Mouse (Mus musculus) heart, adult 9 months (tissue): ENCODE results near the gene Icam1.
"Not testable (repeated sequence)": the region's sequence is repeated elsewhere in the genome, so short reads cannot be mapped to it uniquely, and the experiment has no call there.

Experiments
- DNase-seq, 2 experiments: peaks; one replicate each; pipeline ENCODE4 v3.0.0; 2022; ENCODE audit warnings: low spot score in 2 of 2

Gene Icam1

DNA sequence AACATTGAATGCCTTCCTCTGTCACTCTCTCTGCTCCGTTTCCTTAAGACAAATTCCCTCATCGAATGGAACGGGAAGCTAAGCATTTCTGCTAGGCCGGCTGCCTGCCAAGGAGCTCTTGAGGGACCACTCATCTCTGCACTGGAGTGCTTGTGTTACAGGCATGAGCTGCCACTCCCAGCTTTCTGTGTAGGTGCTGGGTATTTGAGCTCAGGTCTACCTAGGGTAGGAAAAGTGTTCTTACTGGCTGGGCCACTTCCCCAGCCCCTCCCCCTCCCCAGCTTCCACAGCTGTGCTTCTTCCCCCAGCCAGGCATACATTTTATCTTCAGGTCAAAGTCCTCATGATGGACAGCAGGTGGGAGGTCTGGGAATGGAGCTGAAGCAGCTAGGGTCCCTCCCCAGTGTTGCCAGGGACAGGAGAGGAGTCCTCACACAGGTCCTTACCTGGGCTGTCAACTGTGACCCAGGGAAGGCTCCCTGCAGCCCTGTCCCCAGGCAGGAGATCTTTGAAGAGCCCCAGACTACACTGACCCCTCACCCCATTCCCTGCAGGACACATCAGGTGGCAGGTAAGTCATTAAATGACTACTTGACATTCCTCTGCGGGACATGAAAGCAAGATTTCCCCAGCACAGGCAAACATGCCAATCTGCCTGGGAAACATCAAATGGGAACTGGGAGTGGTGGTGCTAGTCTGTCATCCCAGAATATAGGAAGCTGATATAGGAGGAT, 22.5 kb upstream of the Icam1 start:
- DNase-seq, result no peak

DNA sequence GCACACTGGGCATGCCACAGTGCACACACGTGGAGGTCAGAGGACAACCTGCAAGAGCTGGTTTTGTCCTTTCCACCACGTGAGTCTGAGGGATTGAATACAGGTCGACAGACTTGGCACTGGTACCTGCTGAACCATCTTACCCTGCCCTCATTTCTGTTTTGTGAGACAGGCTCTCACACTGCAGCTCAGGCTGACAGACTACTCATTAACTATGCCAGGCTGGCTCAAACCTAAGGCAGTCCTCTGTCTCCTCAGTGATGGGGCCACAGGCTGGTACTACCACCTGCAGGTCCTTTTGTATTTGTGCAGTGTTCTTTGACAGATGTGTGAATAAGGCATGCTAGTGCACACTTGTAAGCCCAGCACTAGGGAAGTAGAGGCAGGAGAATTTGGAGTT, 20.7 kb upstream of the Icam1 start:
- DNase-seq, result no peak

DNA sequence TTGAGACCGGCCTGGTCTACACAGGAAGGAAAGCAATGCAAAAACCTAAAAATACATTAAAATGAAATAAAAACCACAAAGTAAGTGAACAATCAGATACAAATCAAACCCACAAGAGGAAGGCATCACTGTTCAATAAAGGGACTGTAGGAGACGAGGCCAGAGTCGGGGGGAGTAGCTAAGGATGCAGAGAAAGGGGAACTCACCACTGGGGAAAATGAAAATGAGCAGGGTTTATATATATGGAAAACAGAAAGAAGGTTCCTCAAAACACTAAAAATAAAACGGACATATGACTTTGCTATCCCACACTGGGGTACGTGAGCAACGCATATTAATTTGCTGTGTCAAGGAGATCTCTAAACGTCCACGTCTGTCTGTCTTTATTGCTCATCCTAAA, 18.7 kb upstream of the Icam1 start:
- DNase-seq, result no peak

GRCm38 (mm10) chr9:20998337-20998736, 17.4 kb upstream of the Icam1 start:
- DNase-seq, result not testable (repeated sequence)

DNA sequence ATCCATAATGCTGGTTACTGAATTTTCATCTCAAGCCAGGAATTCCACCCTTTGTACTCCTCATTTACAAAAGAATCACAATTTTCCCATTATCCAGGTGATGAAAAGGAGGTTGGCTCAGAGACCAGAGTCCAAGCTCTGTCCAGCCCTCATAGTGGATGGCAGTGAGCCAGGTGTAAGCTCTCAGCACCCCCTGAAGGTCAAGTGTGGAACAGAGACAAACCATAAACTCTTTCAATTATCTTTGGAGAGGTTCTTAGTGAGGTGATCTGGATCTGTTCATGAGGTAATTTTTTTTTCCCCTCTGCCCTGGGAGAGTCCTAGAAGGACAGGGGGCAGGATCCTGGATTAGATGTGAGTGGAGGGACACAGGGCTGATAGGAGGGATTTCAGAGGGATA, 15.0 kb upstream of the Icam1 start:
- no peak for DNase-seq

- no peak for DNase-seq
Observed at GRCm38 (mm10) chr9:21001651-21002200, 14.1 kb upstream of the Icam1 start.

GRCm38 (mm10) chr9:21002270-21002626, 13.5 kb upstream of the Icam1 start:
- no peak for DNase-seq

DNA sequence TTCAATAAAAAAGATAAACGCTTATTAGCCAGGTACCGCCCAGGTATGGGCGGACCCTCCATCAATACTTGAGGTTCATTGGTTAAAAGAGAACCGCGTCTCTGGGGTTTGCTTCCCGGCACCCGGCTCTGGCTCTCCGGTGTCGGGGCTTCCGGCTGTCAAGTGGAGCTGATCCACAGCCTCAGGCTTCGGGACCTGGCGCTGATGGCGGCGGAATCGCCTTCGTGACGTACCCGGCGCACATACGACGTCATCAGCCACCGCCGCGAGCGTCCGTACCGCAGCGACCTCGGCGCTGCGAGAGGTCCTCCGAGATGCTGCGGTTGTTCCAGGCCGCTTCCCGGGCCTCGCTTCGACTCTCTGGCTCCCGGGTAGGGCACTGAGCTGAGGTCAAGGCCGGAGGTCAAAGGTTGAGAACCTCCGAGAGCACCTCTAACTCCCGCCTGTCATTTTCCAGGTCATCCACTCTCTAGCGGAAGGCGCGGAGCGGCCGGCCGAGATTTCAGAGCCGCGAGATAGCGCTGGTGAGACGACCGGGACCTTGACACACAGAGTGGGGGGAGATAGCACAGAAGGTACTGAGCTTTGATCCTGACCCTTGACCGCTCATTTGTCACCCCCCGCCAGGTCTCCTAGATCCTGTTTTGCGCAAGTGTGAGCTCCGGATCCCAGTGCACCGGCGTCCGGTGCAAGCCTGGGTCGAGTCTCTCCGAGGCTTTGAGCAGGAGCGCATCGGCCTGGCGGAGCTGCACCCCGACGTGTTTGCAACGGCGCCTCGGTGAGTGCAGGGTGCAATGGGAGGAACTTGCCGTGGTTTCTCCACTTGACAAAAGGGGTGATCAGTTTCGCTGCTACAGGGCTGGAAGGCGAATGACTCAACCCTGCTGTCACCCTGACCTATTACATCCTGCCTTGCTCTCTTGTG, 12.9 kb upstream of the Icam1 start, which contains the start of gene Mrpl4:
TSS of gene Mrpl4 (plus strand) at position 112 of the 925 bp plus-strand sequence.
- peak; percentile 81 to 82 for DNase-seq

GRCm38 (mm10) chr9:21007313-21007952, 8.4 kb upstream of the Icam1 start:
- no peak for DNase-seq

DNA sequence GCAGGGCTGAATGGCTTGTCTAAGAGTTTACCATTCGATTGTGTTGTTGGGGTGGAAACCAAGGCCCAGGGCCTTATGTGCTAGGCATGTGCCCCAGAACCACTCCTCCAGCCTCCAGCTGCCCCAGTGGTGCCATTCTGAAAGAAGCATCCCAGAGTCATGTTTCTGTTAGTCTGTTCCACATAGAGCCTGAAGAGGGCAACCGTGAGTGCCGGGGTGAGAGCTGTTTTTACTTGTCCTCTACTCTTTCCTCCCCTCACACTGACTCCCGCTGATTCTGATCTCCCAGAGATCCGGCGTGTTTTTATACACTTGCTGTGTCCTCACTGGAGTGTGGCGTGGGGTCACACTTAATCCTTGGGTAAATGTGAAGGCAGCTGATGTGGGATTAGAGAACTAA, 7.8 kb upstream of the Icam1 start:
- no peak for DNase-seq

- peak in 1 of 2 experiments; percentile 67 for DNase-seq
Observed at GRCm38 (mm10) chr9:21010362-21010761, 5.4 kb upstream of the Icam1 start.

GRCm38 (mm10) chr9:21010939-21011541, 4.7 kb upstream of the Icam1 start:
- not testable (repeated sequence) for DNase-seq

GRCm38 (mm10) chr9:21011846-21012312, 3.9 kb upstream of the Icam1 start:
- DNase-seq, result peak; percentile 71 to 76

GRCm38 (mm10) chr9:21012368-21012767, 3.4 kb upstream of the Icam1 start:
- DNase-seq, result no peak

DNA sequence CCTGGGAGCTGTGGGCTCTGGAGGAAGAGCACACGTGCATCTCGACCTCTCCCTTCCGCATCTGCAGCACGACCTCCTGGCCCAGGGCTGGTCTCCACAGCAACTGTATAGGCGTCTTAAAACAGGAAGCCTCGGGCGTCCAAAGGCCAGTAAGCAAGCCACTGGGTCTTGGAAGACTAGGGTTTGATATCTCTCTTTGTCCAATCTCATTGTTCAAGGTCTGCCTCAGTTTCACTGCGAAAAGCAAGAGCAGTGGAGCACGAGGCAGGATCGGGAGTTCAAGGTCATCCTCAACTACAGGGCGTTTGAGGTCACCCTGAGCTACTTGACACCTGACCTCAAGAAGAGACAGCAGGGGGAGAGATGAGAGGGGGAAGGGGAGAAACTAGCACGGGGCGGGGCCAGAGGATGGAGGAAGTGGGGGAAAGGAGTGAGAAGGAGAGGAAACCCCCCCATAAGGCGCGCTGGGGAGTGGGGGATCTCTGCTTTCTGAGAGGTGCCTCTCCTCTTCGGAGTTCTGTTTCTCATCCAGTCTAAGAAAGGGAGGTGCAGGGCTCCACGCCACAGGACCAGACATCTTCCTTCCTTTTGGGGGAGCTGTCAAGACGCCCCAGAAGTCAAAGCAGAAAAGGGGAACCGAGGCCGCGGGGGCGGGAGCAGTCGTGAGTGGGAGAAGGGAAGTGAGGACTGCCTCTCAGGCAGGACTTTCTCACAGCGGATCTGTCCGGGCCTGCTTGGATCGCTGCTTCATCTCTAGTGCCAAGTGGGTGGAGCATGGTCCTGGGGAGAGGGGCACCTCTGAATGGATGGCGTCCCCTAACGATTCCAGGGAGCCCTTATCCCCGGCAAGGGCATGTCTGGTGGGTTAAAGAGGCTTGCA, 854 bp upstream of the Icam1 start:
- peak; percentile 81 to 82 for DNase-seq

GRCm38 (mm10) chr9:21016331-21017176, 769 bp downstream of the Icam1 start:
- DNase-seq, result peak in 1 of 2 experiments; percentile 44

DNA sequence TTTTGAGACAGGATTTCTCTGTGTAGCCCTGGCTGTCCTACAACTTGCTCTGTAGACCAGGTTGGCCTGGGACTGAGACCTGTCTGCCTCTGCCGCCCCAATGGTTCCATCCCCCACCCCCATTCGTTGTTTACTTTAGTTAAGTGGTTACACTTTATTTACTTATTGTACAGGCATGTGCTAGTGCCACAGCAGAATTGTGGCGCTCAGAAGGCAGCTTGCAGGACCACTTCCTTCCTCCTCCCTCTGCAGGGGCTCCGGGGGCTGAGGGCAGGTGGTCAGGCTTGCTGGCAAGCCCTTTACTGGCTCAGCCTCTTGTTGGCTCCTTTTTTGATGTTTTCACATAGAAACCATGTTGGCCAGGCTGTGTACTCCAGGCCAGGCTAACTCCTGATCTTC, 1.4 kb downstream of the Icam1 start:
- DNase-seq, result no peak

DNA sequence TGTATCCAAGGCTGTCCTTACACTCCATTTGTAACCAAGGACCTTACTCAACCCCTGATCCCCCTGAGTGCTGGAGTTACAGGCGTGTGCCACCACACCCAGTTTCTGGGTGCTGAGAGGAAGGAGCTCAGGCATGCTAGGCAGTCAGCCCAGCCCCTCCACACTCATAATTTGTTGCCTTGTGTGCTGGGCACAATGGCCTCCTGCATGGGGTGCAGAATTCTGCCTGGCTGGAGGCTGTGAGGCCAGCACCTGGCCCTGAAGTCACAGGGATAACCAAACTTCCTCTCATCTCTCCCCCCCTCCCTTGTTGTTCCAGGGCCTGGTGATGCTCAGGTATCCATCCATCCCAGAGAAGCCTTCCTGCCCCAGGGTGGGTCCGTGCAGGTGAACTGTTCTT, 2.8 kb downstream of the Icam1 start:
- no peak for DNase-seq

DNA sequence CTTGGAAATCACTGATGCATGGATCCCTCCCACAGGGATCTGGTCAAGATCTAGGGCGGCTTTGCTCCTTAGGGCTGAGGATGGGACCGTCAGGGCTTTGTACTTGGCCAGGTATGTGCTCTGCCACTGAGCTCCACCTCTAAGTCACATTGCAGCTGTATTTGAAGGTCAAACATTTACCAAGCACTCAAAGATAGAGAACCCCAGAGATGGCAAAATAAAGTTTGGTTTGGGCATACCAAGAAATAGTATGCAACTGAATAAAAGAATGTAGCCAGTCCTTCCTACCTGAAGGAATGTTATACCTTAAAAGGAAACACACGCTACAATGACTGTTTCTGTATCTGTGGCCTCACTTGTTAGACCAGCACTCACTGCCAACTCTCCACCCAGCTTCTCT, 5.6 kb downstream of the Icam1 start:
- DNase-seq, result no peak

DNA sequence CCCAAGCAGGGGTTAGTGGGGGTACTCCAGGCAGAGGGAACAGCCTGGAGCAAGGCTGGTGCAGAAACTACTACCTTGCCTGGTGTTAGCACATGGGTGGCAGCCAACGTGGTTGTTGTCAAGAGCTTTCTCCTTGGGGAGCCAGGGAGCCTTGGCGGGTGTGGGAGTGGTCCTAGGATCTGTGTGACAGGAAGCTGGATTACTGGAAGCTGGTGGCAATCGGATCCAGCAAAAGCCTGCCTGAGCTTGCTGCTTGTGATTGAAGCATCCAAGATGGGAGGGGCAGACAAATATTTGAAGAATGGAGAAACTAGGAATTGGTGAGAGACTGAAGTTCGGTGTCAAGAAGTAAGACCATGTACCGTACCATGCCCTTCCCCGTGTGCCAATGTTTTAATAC, 6.5 kb downstream of the Icam1 start:
- DNase-seq, result no peak
